Mouse (Mus musculus): ENCODE data around the gene Syncrip.
A peak's percentile ranks its signal among the peaks of the same experiment; 100 is the strongest.

Gene Syncrip

GRCm38 (mm10) chr9:88482230-88482828 lies at the start of gene Syncrip:
Gene Syncrip (minus strand): TSS chr9:88482574.
- peak; percentile 82 to 85 for DNase-seq (ENCODE audit: low spot score in 2 of 2)

- no peak for DNase-seq (ENCODE audit: low spot score in 2 of 2)
These were observed 47.7 kb upstream of the Syncrip start for GRCm38 (mm10) chr9:88529979-88530580.

GRCm38 (mm10) chr9:88529571-88529970 lies 47.2 kb upstream of the Syncrip start:
- no peak for DNase-seq (ENCODE audit: low spot score in 2 of 2)

GRCm38 (mm10) chr9:88528736-88529135 lies 46.4 kb upstream of the Syncrip start:
- DNase-seq (ENCODE audit: low spot score in 2 of 2), result no peak

GRCm38 (mm10) chr9:88527956-88528355 lies 45.6 kb upstream of the Syncrip start:
- no peak for DNase-seq (ENCODE audit: low spot score in 2 of 2)

- no peak for DNase-seq (ENCODE audit: low spot score in 2 of 2)
These were observed 43.0 kb upstream of the Syncrip start for GRCm38 (mm10) chr9:88525341-88525740.

GRCm38 (mm10) chr9:88524796-88525195 lies 42.4 kb upstream of the Syncrip start:
- no peak for DNase-seq (ENCODE audit: low spot score in 2 of 2)

GRCm38 (mm10) chr9:88524367-88524766 lies 42.0 kb upstream of the Syncrip start:
- DNase-seq (ENCODE audit: low spot score in 2 of 2), result no peak

- no peak for DNase-seq (ENCODE audit: low spot score in 2 of 2)
These were observed 40.9 kb upstream of the Syncrip start for GRCm38 (mm10) chr9:88523335-88523668.

- DNase-seq (ENCODE audit: low spot score in 2 of 2), result peak; percentile 97
These were observed 40.4 kb upstream of the Syncrip start for GRCm38 (mm10) chr9:88522569-88523334.

- DNase-seq (ENCODE audit: low spot score in 2 of 2), result peak in 1 of 2 experiments; percentile 8
These were observed 39.7 kb upstream of the Syncrip start for GRCm38 (mm10) chr9:88521961-88522568.

- no peak for DNase-seq (ENCODE audit: low spot score in 2 of 2)
These were observed 38.6 kb upstream of the Syncrip start for GRCm38 (mm10) chr9:88520849-88521483.

GRCm38 (mm10) chr9:88520122-88520848 lies 37.9 kb upstream of the Syncrip start:
- DNase-seq (ENCODE audit: low spot score in 2 of 2), result no peak

GRCm38 (mm10) chr9:88519390-88520121 lies 37.2 kb upstream of the Syncrip start:
- DNase-seq (ENCODE audit: low spot score in 2 of 2), result no peak

- DNase-seq (ENCODE audit: low spot score in 2 of 2), result no peak
These were observed 34.1 kb upstream of the Syncrip start for GRCm38 (mm10) chr9:88516361-88516995.

- DNase-seq (ENCODE audit: low spot score in 2 of 2), result no peak
These were observed 33.2 kb upstream of the Syncrip start for GRCm38 (mm10) chr9:88515546-88515945.

- DNase-seq (ENCODE audit: low spot score in 2 of 2), result no peak
These were observed 19.5 kb upstream of the Syncrip start for GRCm38 (mm10) chr9:88501846-88502245.

- no peak for DNase-seq (ENCODE audit: low spot score in 2 of 2)
These were observed 17.7 kb upstream of the Syncrip start for GRCm38 (mm10) chr9:88500112-88500511.

- no peak for DNase-seq (ENCODE audit: low spot score in 2 of 2)
These were observed 10.1 kb upstream of the Syncrip start for GRCm38 (mm10) chr9:88492522-88492921.

GRCm38 (mm10) chr9:88484531-88484930 lies 2.2 kb upstream of the Syncrip start:
- no peak for DNase-seq (ENCODE audit: low spot score in 2 of 2)

Data from right cerebral cortex, adult 2 months (tissue).